Mouse (Mus musculus) R1 (cell line): ENCODE measurements at regions not wholly inside any gene's neighbourhood (a gene's known extent, or its start where the extent isn't known, plus 50 kb on each side); places are given as distances from the start of the nearest gene placed in this dataset.

Source experiments
- DNase-seq: peaks from one replicate; pipeline ENCODE4 v3.0.0-alpha.2; 2018; ENCODE audit warnings: low read depth, low spot score

DNA sequence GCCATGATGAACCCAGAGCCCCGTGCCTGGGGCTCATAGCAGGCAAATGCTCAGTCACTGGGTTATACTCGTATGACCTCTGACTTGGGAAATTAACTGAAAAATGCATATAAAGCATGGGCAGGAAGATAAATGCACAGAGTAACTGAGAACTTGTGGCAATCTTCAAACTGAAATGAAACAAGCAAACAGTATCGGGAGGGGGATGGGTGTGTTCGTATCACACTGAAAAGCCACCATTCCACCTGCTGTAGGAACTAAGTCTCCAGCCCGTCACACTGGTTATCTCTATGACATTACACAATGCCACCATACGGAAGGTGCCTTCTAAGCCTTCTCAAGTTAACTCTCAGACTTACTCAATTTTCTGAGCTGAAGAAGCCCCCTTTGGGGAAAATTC is 230.3 kb upstream of the Hes1 start:
- no peak for DNase-seq

DNA sequence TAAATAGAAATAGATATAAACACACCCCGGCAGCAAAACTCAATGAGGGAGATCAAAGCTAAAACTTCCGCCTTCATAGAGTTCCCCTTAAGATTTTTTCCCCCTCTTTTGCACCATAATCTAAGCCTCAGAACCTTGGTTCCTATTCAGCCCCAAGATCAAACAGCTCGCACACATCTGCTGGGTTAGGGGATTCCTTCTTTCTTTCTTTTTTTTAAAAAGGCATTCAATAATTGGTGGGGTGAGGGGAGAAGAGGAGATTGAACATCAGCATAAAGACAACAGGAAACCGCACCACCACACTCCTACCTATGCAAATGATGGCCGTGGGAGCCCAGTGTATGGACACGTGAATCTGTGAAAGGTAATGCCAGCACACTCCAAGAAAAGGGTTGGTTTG is 229.5 kb upstream of the Hes1 start:
- no peak for DNase-seq

DNA sequence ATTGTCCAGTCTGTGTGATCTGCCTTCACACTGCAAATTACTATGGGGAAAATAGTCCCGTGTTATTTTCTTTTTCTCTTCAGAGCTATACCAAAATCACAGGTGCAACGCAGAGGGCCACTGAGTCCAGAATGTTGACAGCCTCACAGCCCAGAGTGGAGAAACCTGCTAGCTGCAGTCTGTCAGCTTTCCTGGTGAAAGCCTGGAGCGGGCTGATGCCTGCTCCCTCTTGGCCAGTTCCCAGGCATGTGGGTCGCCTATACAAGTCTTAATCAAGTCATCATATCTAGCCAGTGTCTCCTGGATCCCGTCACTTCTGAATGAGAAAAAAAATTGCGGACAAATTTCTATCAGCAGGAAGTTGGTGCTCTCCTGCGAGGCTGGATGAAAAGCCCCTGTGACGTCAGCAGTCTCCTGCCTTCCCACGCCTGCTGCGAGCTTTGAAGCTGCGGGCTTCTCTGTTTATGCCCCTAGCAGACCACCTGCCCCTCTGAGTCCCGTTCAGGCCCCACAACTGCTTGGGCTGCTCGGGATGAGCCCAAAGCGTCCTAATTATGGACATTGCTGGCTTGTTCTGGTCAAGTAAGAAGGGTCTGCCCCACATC is 227.1 kb upstream of the Hes1 start:
- no peak for DNase-seq

DNA sequence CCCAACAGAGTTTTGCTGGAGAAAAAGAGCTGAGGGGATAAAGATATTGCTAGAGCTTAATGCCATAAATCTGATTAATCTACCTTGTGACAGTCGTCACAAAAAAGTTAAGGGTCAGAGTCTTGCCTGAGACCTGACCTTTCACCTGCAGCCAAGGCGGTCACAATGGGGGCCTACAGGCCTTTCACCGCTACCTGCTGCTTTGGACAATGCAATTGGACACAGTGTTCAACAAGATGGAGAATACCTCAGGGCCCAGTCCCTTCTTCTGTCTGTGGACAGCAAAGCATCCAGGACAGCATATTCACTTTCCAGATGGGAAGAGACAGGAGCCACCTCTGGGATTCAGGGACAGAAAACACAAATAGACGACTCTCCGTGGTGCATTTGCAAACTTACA is 226.3 kb upstream of the Hes1 start:
- no peak for DNase-seq

DNA sequence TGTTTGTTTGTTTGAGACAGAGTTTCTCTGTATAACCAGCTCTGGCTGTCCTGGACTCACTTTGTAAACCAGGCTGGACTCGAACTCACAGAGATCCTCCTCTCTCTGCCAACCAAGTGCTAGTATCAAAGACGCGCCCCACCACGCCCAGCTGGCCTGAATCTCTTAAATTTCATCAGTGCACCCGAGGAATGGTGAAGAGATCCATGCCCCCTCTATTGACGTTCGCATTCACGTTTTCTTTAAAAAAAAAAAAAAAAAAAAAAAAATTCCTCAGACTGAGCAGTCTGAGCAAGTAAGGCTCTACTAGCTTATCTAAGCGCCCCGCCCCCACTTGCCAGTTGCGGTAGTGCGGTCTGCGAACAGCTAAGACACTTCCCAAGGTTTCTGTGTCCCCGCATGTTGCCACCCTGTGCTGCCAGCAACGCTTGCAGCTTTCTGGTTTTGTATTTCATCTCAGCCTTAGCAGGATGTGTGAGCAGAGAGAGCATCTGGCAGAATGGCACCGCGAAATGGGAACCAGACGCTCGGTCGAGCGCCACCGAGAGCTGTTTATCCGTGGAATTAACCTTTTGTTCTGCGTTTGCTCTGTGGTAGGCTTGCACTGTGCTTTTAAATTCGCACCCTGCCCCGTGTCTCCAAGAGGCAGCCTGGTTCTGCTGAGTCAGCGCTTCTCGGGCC is 225.1 kb upstream of the Hes1 start:
- peak; percentile 70 for DNase-seq

DNA sequence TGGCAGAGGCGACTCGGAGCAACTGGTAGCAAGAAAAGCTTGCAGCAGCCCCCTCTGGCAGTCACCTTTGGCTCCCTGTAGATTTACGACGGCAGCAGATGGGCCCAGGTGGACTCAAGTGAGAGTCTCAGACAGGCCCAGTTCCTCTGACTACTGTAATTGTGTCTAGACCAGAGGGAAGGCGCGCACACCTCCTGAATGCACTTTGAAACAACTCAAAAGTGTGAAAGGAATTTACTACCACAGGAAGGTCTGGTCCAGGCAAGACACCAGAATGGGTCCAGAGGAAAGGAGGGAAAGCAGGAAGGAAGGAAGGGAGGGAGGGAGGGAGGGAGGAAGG is 224.6 kb upstream of the Hes1 start:
- no peak for DNase-seq

DNA sequence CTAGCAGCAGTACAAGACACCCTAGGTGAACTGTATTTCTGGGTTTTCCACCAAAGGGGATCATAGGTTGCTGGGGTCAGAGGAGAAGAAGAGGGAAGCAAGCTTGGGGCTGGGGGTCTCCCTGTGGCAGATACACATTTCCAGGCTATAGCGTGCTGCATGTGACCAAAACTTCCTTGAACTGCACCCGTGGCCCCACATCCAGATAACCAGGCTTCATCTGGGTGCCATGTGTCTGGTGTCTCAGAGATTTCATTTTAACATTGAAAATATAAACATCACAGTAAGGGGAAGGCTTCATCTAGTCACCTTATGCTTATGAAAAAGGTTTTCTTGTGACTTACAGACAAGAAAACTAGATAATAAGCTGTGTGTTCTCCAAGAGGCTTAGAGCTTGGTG is 223.8 kb upstream of the Hes1 start:
- DNase-seq, result no peak

DNA sequence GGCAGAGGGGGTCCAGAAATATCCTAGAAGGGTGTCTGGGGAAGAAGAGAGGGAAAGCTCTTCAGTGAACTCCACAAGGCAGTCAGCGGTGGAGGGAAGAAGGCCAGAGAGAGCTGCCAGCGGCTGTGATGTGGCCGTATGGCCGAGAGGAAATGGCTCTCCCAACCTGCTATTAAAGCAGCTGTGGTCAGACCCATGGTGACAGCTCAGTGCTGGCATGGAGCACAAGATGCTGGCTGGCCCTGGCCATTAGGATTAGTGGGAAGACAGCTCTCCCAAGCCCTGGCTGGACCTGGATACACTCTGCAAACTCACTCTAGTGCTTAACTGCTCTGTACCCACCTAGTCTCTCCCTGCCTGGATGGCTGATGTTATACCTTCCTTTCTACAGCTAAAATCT is 223.1 kb upstream of the Hes1 start:
- no peak for DNase-seq

DNA sequence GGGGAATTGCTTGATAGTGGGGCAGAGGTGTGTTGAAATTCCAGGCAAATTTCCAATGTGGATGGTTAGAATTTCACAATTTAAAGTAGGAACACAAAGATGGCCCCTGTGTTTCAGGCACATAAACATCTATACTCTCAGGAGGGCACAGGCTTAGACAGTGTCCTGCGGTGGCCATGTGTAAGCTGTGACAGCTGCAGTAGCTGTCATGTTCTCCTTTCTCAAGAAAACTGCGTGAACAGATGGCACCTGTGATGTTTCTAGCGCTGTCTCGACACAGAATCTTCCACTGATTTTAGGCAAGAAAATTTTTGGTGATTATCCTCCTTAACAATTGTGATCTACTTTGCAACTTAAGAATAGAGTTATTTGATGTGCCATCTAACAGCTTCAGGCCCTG is 222.1 kb upstream of the Hes1 start:
- DNase-seq, result no peak

DNA sequence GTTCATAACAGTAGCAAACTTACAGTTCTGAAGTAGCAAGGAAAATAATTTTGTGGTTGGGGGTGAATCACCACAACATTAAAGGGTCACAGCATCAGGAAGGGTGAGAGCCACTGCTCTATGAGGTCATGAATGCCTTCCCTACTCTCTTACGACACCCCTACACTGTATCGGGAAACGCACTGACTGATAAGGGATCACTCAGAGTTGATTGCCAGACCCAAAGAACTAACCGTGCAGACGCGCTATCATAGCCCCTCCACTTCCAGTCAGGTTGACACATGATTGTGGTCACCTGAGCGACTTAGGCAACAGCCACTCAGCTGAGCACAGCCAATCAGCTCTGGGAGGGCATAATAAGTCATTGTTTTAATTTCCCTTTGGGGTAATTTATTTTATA is 220.7 kb upstream of the Hes1 start:
- no peak for DNase-seq

DNA sequence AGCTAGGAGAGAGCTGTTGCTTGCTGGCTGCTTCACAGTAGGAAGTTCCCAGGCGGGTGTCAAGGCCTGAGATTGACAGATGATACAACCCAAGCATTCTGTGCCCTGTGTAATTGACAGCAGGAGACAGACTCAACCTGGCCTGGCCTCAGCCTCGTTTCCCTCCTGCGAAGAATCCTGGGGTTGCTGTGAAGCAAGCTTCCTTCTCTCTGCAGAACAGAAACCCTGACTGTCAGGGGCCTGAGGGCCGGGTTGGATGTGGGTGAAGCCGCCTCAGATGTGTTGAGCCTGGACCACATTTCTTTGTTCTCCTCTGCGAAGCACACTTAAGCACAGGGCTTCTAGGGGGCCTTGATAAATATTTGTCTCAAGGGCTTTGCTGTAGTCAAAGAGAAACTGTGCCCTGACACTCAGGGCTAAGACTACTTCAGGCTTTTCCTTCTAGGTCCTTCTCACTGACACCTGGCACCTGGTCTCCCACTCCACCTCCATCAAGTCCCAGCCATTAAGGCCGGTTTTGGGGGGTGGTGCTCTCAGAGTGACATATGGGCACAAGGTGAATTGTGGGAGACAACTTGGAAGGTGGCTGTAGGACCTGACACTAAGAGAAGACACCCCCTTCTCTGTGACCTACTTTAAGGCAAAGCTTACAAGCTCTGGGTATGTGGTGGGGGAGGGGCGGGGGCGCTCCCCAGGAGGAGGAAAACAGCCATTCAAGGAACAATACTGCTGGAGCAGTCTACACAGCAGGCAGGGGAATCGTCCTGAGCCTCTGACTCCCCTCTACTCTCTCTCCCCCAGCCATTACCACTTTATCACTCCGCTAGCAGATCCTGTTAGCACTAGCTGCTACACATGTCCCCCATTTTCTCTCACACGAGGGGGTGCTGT is 219.2 kb upstream of the Hes1 start:
- DNase-seq, result peak; percentile 77

DNA sequence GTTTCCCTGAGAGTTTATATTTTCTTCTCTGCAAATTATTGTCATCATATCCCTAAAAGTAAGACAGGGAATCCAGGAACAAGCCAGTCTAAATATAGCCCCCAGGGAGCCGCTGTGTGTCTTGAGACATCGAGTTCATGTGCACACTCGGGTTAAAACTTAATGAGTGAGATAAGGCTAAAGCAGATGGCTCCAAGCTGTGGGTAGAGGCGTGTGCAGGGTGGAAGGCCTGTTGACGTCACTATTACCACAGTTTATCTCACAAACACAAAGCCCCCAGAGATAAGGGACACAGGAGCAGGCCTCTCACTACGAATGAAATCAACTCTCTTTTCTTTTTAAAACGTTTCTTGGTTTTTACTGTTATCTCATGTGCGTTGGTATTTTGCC is 218.6 kb upstream of the Hes1 start:
- DNase-seq, result no peak

DNA sequence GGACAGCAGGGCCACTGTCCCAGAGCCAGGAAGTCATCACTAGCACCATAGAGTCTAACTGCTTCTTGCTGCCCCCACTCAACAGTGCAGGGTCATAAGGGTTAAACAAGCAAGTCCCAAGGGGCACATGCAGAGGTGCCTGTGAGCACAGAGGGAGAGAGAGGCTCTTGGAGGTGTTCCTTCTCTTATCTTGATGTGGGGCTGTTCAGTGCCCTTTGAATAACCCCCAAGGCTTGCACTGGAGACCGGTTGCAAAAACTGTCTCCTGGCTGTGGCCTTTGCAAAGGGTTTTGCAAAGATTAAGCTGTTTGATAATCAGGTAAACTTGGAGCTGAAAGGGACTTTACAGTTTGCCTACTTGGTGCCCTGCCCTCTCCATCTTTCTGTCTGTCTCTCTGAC is 217.1 kb upstream of the Hes1 start:
- DNase-seq, result no peak

DNA sequence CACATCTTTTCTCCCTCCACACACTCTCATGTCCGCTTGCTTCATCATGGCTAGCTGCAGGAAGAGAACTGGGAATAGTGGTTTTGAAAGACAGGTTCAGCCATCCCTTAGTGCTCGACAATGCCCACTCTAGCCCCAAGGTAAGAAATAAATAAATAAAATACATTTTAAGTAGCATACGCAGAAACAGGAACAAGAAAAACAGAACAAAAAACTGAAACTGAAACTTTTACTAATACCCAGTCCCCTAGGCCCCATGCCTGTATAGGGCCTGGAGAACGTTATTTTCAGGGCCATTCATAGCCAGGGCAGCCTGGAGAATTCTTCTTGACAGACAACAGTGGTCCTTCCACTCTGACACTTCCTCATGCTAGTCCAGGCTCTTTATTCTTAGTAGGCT is 216.4 kb upstream of the Hes1 start:
- no peak for DNase-seq

DNA sequence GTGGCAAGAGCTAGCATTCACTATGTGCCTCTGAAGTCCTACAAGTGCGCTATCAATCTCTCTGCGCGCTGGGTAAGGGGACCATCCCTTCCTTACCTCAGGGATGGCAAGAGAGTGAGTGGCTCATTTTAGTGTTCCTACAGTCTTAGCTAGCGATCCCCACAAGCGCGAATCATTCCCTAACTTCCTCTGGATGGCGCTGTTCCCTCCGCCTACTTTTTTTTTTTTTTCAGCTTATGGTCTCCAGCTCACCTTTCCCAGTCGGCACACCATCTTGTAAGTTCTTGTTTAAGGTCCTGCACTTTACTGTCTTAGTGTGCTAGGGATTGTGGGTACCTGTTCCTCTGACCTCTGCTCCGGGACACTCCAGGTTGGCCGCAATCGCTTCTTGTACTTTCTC is 215.7 kb upstream of the Hes1 start:
- peak; percentile 59 for DNase-seq

DNA sequence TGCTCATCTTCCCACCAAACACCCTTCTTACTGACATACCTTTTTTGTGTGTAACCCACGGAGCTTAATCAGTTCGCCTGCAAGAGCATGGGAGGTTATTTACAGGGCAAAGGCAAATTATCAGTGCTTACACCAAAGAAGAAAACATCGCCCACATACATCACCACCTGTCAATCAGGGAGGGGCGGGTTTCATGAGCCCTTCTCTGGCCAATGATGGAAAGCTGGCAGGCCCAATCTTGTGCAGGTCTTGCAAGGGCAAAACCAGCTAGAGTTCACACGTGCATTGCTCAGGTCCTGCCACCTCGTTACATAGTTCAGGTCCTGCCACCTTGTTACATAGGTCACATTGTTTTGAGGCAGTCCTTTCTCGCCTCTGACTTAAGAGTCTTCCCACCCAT is 214.7 kb upstream of the Hes1 start:
- peak; percentile 29 for DNase-seq

DNA sequence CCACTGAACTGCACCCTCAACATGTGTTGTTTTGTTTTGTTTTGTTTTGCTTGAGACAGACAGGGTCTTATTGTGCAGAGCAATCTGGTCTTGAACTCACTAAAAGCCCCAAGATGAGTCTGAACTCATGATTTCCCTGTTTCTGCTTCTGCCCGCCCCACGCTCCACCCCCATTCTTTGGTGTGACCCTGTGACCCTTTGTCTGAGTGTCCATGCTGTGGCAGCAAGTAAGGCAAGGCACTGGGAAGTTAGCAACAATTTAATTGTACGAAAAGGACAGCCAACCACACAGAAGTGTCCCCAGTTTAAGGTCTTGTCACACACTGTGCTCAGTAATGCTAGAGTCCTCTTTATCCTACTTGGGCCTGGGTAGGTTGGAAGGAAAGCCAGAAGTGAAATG is 213.6 kb upstream of the Hes1 start:
- DNase-seq, result no peak

DNA sequence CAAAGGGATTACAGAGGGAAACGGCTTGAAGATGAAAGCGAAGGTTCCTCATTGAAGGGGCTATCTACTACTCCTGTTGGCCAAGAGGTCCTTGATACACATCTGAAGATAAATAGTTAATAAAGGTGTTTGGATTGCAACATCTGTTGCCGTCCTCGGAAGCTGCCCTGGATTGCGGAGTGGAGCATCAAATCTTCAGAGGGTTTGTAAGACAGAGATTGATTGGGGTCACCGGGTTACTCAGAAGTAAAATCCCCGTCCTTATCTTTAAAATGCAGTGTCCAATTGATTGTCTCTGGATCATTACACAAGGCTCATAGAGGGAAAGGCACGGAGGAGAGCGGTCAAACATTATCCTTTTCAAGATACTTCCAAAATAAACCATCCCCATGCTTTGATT is 212.4 kb upstream of the Hes1 start:
- DNase-seq, result no peak

DNA sequence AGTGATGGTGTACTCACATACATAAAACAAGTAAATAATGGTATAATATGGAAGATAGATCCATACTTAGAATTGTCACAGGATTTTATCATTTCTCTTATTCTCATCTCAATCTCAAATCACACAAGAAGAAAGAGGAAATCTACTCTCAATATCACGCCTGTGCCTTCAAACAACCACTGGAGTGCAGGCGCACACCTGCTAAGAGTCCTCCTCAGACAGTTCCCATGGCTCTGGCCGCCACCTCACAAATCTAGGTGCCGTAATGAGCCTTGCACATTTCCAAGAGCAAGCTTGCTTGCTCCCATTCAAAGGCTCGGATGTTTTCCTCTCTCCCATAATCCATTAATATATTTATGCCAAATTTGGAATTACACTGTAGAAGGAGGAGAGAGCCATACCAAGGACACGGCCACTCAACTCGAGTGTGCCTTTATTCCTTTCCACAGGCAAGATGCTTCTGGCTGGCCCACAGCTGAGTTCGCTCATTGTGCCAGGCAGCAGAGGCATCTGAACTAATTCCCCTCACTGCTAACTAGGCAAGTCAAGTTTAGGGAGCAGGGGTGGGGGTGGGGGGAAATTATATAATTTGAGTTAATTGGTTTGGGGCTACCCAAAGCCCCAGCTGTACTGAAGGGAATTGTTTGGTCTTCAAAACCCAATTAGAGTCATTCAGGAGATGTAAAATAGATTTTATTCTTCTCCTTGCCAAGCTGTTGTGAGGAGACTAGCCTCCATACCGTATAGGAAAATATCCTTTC is 209.2 kb upstream of the Hes1 start:
- DNase-seq, result no peak

DNA sequence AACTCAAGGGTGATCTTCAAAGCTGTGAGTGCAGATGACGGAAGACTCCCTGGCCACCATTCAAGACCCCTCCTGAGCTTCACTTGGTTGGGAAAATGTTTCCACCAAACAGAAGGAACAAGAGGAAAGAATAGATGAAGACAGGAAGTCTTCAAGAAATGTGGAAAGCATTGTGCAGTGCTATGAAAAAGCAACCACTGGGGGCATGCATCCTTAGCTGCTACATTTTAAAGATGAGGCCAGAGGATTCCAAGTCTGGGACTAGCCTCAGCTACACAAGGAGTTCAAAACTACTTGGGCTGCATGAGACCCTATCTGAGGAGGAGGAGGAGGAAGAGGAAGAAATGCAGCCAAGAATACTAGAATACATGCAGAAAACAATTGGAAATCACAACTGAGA is 207.6 kb upstream of the Hes1 start:
- DNase-seq, result no peak

DNA sequence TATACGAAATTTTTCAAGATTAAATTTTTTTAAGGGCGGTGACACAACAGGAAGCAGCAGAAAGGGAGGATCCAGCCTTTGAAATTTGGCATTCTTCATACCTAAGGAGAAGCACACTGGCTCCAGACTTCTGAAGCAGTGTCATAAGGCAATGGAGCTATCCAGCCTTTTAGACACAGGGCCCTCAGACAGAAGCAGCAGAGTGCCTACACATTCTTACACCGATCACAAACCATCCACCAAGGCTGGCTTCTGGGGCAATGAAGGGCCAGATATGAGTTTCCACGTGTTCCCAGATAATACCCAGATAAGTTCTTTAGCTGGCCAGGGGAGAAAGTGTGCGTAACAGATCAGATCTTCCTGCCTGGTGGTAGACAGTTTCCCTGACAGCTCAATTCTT is 205.5 kb upstream of the Hes1 start:
- no peak for DNase-seq

DNA sequence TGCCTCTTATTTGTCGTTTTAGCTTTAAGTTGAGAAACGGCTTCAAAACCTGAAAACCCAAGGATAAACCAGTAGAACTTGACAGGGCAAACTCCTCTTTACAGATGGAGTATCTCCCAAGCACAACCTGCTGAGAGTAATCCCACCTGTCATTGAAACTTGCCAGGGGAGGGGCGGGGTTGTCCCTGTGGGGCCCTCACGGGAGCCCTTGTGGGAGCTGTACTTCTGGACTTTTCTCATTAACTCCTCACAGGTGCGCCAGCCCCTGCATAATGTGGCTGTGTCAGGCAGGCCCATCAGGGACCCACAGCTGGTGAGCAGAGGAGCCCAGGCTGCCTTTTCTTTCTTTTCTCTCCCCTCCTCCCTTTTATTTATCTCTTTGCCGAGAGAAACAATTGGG is 203.9 kb upstream of the Hes1 start:
- no peak for DNase-seq
